Mouse (Mus musculus): ENCODE measurements at regions not wholly inside any gene's neighbourhood (a gene's known extent, or its start where the extent isn't known, plus 50 kb on each side); places are given as distances from the start of the nearest gene placed in this dataset.
"Not testable (repeated sequence)": the region's sequence is repeated elsewhere in the genome, so short reads cannot be mapped to it uniquely, and the experiment has no call there.

DNA sequence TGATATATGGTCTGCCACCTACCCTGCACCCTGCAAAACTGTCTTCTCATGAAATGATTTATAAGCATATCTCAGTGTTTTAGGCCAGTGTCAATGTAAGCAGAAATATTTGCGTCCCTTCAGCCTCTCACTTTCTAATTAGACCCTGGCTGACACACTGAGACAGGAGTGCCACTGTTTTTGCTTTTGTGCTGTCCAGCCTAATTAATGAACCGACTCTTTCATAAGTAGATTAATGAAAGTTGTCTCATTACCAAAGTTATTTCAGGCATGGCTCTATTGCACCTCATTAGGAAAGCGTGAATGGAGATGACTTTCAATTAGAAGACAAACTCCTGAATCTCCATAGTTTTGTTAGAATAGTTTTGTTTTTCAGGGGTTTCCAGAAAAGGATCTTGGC lies 192.3 kb downstream of the Akain1 start:
- Histone ChIP-seq H3K27me3 (ENCODE audit: control insufficient read depth, insufficient read depth, low read length) (no peaks in the 10 kb centered on the region), H3K36me3 (ENCODE audit: control insufficient read depth, insufficient read depth, low read length) (no peaks in the 10 kb centered on the region), H3K27ac (ENCODE audit: control insufficient read depth, insufficient read depth, low read depth, low read length) (no peak overlapping the region), H3K4me1 (ENCODE audit: control insufficient read depth, insufficient read depth, low read length) (no peaks in the 10 kb centered on the region), H3K4me3 (ENCODE audit: control insufficient read depth, low read depth, low read length) (no peak overlapping the region)
- TF ChIP-seq CTCF (IDR thresholded peaks at IDR 0.05; ENCODE audit: control insufficient read depth, insufficient read depth, insufficient replicate concordance, low read depth, low read length) (no peak), POLR2A (IDR thresholded peaks at IDR 0.05; ENCODE audit: control insufficient read depth, low read depth, low read length) (no peak)

- not testable (repeated sequence) for H3K27me3 ChIP-seq (ENCODE audit: control insufficient read depth, insufficient read depth, low read length); H3K4me3 ChIP-seq (ENCODE audit: control insufficient read depth, low read depth, low read length)
Observed at GRCm38 (mm10) chr17:69650496-69650895, 211.4 kb downstream of the Akain1 start.

GRCm38 (mm10) chr17:69654586-69654985 lies 215.5 kb downstream of the Akain1 start:
- no peaks in the 10 kb centered on the region for H3K4me1 ChIP-seq (ENCODE audit: control insufficient read depth, insufficient read depth, low read length)
- no peaks in the 10 kb centered on the region for H3K36me3 ChIP-seq (ENCODE audit: control insufficient read depth, insufficient read depth, low read length)
- TF ChIP-seq CTCF (IDR thresholded peaks at IDR 0.05; ENCODE audit: control insufficient read depth, insufficient read depth, insufficient replicate concordance, low read depth, low read length) (no peak), POLR2A (IDR thresholded peaks at IDR 0.05; ENCODE audit: control insufficient read depth, low read depth, low read length) (no peak)
- H3K27ac ChIP-seq (ENCODE audit: control insufficient read depth, insufficient read depth, low read depth, low read length) = no peak overlapping the region
- no peaks in the 10 kb centered on the region for H3K27me3 ChIP-seq (ENCODE audit: control insufficient read depth, insufficient read depth, low read length)
- H3K4me3 ChIP-seq (ENCODE audit: control insufficient read depth, low read depth, low read length) = no peak overlapping the region

More at GRCm38 (mm10) chr17:69650496-69650895, 211.4 kb downstream of the Akain1 start:
- H3K4me1 ChIP-seq (ENCODE audit: control insufficient read depth, insufficient read depth, low read length); H3K36me3 ChIP-seq (ENCODE audit: control insufficient read depth, insufficient read depth, low read length); H3K27ac ChIP-seq (ENCODE audit: control insufficient read depth, insufficient read depth, low read depth, low read length): not testable (repeated sequence)

- no peaks in the 10 kb centered on the region for H3K36me3 ChIP-seq (ENCODE audit: control insufficient read depth, insufficient read depth, low read length)
- H3K27ac ChIP-seq (ENCODE audit: control insufficient read depth, insufficient read depth, low read depth, low read length) = no peak overlapping the region
- TF ChIP-seq CTCF (IDR thresholded peaks at IDR 0.05; ENCODE audit: control insufficient read depth, insufficient read depth, insufficient replicate concordance, low read depth, low read length) = no peak
- TF ChIP-seq POLR2A (IDR thresholded peaks at IDR 0.05; ENCODE audit: control insufficient read depth, low read depth, low read length) = no peak
- no peaks in the 10 kb centered on the region for H3K4me1 ChIP-seq (ENCODE audit: control insufficient read depth, insufficient read depth, low read length)
- no peaks in the 10 kb centered on the region for H3K27me3 ChIP-seq (ENCODE audit: control insufficient read depth, insufficient read depth, low read length)
- no peak overlapping the region for H3K4me3 ChIP-seq (ENCODE audit: control insufficient read depth, low read depth, low read length)
Observed at GRCm38 (mm10) chr17:69672530-69672929, 233.4 kb downstream of the Akain1 start.

DNA sequence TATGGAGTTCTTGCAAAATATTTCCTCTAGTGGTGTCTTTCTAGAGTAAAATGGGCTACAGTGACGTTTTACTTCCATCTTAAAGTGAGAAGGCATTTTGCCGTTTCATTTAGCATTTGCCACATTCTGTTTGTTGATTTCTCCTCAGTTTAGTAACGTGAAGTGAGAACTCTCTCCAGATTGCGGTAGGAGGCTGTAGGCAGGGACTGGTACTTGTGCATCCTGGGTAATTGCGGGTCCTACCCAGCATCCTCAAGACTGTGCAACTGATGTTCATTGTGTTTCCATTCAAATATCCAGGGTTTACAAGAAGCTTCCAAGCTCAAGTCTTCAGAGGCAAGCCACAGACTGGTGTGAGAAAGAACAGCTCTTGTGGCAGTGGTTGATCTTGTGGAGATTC lies 244.0 kb downstream of the Akain1 start:
- Histone ChIP-seq H3K4me1 (ENCODE audit: control insufficient read depth, insufficient read depth, low read length) (no peaks in the 10 kb centered on the region), H3K27ac (ENCODE audit: control insufficient read depth, insufficient read depth, low read depth, low read length) (no peak overlapping the region), H3K36me3 (ENCODE audit: control insufficient read depth, insufficient read depth, low read length) (no peaks in the 10 kb centered on the region), H3K27me3 (ENCODE audit: control insufficient read depth, insufficient read depth, low read length) (no peaks in the 10 kb centered on the region), H3K4me3 (ENCODE audit: control insufficient read depth, low read depth, low read length) (no peak overlapping the region)
- TF ChIP-seq CTCF (IDR thresholded peaks at IDR 0.05; ENCODE audit: control insufficient read depth, insufficient read depth, insufficient replicate concordance, low read depth, low read length) = no peak

- Histone ChIP-seq H3K4me1 (ENCODE audit: control insufficient read depth, insufficient read depth, low read length) (no peaks in the 10 kb centered on the region), H3K36me3 (ENCODE audit: control insufficient read depth, insufficient read depth, low read length) (no peaks in the 10 kb centered on the region), H3K4me3 (ENCODE audit: control insufficient read depth, low read depth, low read length) (no peak overlapping the region), H3K27me3 (ENCODE audit: control insufficient read depth, insufficient read depth, low read length) (no peaks in the 10 kb centered on the region), H3K27ac (ENCODE audit: control insufficient read depth, insufficient read depth, low read depth, low read length) (no peak overlapping the region)
- TF ChIP-seq POLR2A (IDR thresholded peaks at IDR 0.05; ENCODE audit: control insufficient read depth, low read depth, low read length) = no peak
Observed at GRCm38 (mm10) chr17:69685625-69686257, 246.6 kb downstream of the Akain1 start.

DNA sequence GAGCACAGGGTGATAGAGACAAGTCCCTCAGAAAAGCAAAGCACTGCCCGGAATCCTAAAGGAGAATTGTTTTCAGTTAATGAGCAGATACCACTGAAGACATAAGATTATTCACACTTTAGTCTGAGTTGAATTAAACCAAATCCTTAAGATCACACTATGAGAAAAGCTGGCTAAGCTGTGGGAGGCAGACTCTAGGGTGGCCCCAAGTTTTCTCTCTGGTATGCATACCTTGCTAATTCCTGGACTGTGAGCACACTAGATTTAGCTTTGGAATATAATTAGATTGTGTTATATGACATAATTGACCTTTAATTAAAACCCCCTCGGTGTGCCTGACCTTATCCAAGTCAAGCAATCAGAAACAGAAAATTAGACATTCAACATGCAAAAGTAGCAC lies 247.3 kb downstream of the Akain1 start:
- Histone ChIP-seq H3K4me1 (ENCODE audit: control insufficient read depth, insufficient read depth, low read length) (no peaks in the 10 kb centered on the region), H3K4me3 (ENCODE audit: control insufficient read depth, low read depth, low read length) (no peak overlapping the region), H3K27me3 (ENCODE audit: control insufficient read depth, insufficient read depth, low read length) (no peaks in the 10 kb centered on the region), H3K27ac (ENCODE audit: control insufficient read depth, insufficient read depth, low read depth, low read length) (no peak overlapping the region), H3K36me3 (ENCODE audit: control insufficient read depth, insufficient read depth, low read length) (no peaks in the 10 kb centered on the region)
- TF ChIP-seq CTCF (IDR thresholded peaks at IDR 0.05; ENCODE audit: control insufficient read depth, insufficient read depth, insufficient replicate concordance, low read depth, low read length) (no peak), POLR2A (IDR thresholded peaks at IDR 0.05; ENCODE audit: control insufficient read depth, low read depth, low read length) (no peak)

DNA sequence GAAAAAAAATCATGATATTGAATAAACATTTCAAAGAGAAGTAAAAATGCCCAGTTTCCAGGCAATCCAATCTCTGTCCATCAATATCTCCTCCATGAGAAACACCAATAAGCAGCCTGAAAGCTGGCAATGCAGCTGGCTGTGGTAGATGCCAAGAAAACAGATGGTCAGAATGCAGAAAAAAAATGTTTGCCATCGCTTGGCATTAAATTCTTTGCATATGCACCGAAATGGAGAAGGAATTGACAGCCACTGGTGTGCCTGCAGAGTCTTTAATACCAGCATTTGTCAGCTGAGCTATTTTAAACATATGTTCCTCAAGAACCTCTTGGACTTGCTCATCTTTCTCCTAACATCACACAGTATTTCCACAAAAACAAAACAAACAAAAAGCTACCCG lies 256.2 kb downstream of the Akain1 start:
- H3K4me3 ChIP-seq (ENCODE audit: control insufficient read depth, low read depth, low read length) = no peak overlapping the region
- no peak for TF ChIP-seq POLR2A (IDR thresholded peaks at IDR 0.05; ENCODE audit: control insufficient read depth, low read depth, low read length)
- TF ChIP-seq CTCF (IDR thresholded peaks at IDR 0.05; ENCODE audit: control insufficient read depth, insufficient read depth, insufficient replicate concordance, low read depth, low read length) = no peak
- no peak overlapping the region for H3K27ac ChIP-seq (ENCODE audit: control insufficient read depth, insufficient read depth, low read depth, low read length)
- no peaks in the 10 kb centered on the region for H3K36me3 ChIP-seq (ENCODE audit: control insufficient read depth, insufficient read depth, low read length)
- no peaks in the 10 kb centered on the region for H3K4me1 ChIP-seq (ENCODE audit: control insufficient read depth, insufficient read depth, low read length)
- H3K27me3 ChIP-seq (ENCODE audit: control insufficient read depth, insufficient read depth, low read length) = no peaks in the 10 kb centered on the region
